Mouse (Mus musculus) heart, postnatal 4 days (tissue): Measurements from ENCODE around the gene Olfr131. TPM values are rescaled to one million over a fixed set of nuclear protein-coding genes. Genes with fewer than 3 reads are reported as not detected.
"Not testable (repeated sequence)": the region's sequence is repeated elsewhere in the genome, so short reads cannot be mapped to it uniquely, and the experiment has no call there.

Source experiments
- DNase-seq: peaks from one replicate; pipeline ENCODE4 v3.0.0; 2021
- total RNA-seq, 2 experiments: library from RNA; stranded (reverse); gene quantifications; 2 replicates each; pipeline ENCODE4 v1.2.3; 2021

Gene Olfr131
- total RNA-seq = not detected

DNA sequence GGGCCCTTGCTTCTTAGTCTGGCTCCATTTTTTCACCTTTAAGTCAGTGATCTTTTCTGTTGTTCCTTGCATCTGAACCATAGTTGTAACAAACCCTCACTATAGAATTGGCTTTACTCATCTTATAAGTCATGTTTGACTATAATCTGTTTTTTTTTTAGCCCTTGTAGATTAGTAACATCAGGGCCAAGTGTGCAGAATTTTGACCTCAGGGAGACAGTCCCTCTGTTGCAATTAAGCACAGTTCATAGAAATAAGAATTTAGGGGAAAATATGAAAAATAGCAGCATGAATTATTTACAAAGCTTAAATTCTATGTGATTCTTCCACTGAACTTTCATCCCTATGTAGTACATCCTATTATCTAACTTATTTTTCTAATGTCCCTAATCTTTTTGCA lies at the start of gene Olfr131:
Gene Olfr131, minus strand, starts transcription at position 101 of the 400 bp plus-strand sequence.
- DNase-seq = no peak

DNA sequence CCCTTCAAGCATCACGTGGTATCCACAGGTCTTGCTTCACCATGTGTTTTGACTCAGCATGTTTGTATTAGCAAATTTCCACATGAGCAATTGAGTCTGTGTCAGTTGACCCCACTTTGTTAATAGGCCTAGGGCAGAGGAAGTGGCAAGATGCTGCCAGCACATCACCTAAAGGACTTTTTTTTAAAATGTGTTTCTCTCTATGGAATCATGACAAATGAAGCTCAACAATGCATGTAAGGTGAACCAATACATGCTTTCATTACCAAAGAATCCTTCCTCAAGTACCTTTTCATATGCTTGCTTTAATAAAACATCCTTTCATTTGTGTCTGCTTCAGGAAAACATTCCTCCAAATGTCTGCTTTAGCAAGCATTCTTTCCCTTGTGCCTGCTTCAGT lies 45.9 kb upstream of the Olfr131 start, which contains the start of gene Olfr132:
Gene Olfr132, minus strand, starts transcription at position 101 of the 400 bp plus-strand sequence.
- DNase-seq = no peak

DNA sequence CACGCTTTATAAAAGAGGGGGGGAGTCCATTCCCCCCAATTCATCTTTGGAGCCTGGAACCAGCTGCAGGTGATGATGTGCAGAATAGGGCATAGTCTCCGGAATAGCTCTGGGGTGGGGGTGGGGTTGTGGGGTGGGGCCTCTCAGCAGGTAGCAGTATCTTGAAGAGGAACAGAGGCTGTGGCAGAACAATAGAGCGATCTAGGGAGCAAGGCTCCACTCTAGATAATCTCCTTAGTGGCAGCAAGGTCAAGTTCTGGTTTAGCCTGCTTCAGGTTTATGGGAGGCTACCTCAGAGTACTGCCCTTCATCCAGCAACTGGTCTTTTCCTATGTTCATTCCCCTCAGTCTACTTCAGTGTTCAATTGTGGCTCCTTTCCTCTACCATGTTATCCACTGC lies 36.9 kb upstream of the Olfr131 start:
- not testable (repeated sequence) for DNase-seq

DNA sequence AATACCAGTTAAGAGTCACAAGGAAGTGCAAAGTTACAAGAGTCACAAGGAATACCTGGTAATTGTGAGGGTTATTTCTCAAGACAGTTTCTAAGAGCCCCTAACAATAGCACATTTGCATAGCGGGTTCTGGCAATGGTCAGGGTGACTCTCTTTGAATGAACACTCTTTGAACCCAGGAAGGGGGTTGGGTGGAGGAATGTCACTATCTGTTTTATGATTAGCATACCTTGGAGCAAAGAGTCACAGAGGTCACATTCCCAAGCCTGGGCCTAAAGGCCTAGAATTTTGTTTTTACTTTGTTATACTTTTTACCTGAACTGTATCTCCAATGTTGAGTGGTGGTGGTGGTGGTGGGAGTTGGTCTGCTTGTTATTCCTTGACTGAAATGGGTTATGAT lies 35.7 kb upstream of the Olfr131 start:
- not testable (repeated sequence) for DNase-seq

DNA sequence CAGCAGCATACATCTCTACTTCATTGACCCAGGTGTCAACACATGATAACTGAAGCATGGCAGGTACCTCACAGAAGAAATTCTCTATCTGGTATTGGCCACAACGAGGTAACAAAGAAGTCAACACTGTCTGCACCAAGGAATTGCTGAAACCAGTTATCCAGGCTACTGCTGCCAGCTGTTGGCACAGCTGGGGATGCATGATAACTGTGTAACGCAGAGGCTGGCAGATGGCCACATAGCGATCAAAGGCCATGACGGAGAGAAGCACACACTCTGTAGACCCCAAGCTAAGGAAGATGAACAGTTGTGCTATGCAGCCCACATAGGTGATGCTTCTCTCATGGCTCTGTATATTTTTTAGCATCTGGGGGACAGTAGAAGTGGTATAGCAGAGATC lies 6.1 kb downstream of the Olfr131 start:
- no peak for DNase-seq

DNA sequence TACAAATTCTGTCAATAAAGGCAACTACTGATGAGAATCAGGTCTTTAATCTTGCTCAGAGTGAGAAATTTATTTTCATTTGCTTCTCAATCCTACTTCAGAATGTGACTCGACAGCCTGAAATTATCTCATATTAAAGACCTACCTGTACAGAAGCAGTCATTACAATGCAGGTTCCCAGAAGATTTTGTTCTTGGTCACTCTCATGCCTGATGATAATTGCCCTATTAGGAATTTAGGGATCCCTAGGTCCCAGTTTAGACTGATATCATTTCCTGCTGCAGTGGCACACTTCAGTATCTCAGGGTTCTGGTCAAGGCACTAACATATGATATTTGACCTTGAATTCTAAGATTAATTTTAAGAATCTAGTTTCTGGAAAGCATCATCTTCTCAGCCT lies 24.9 kb downstream of the Olfr131 start, which contains the start of gene Olfr130:
Gene Olfr130, plus strand, starts transcription at position 301 of the 400 bp plus-strand sequence.
- no peak for DNase-seq

DNA sequence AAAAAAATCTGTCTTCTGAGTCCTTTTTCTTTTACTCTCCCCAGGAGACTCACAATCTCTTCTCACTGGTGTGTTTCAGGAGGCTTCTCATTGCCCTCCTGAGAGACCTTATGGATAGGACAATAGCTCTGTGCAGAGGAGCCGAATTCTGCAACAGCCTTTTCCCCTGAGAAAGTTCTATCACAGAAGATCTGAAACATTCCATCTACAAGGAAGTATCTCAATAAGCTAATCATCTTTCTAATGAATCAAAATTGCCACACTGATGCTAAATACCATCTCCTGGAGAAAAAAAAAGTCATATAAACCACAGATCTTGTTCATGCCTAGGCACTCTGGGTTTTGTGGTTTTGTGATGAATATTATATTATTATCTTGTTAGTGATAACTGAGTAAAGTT lies 28.5 kb downstream of the Olfr131 start, which contains the start of gene Olfr129:
Gene Olfr129, minus strand, starts transcription at position 101 of the 400 bp plus-strand sequence.
- no peak for DNase-seq

Other genes with a start within 250 kb of the Olfr131 start
- gene Olfr126, start 241.2 kb downstream of the Olfr131 start, total RNA-seq = not detected
- gene Olfr127, start 188.3 kb downstream of the Olfr131 start, total RNA-seq = not detected
- gene Olfr128, start 168.1 kb downstream of the Olfr131 start, total RNA-seq = not detected
- not detected for gene Olfr761, start 135.6 kb downstream of the Olfr131 start, total RNA-seq
- gene Olfr129, start 28.6 kb downstream of the Olfr131 start, total RNA-seq = not detected
- not detected for gene Olfr130, start 24.8 kb downstream of the Olfr131 start, total RNA-seq
- not detected for gene Olfr132, start 45.8 kb upstream of the Olfr131 start, total RNA-seq
- gene Olfr133, start 56.6 kb upstream of the Olfr131 start, total RNA-seq = not detected
- gene Olfr134, start 82.7 kb upstream of the Olfr131 start, total RNA-seq = not detected
- not detected for gene Olfr135, start 115.6 kb upstream of the Olfr131 start, total RNA-seq
- gene Olfr138, start 172.3 kb upstream of the Olfr131 start, total RNA-seq = not detected
- not detected for gene Olfr137, start 218.9 kb upstream of the Olfr131 start, total RNA-seq
- not detected for gene Olfr136, start 241.1 kb upstream of the Olfr131 start, total RNA-seq